Mouse (Mus musculus) kidney, postnatal 25 days (tissue): ENCODE measurements around the gene Mrpl36.

Experiments
- DNase-seq, 2 experiments: peaks; one replicate each; pipeline ENCODE4 v3.0.0; 2021; ENCODE audit warnings: mixed read lengths in 2 of 2

The Mrpl36 gene

GRCm38 (mm10) chr13:73347171-73347570 lies 18.9 kb downstream of the Mrpl36 start:
- DNase-seq: no peak

DNA sequence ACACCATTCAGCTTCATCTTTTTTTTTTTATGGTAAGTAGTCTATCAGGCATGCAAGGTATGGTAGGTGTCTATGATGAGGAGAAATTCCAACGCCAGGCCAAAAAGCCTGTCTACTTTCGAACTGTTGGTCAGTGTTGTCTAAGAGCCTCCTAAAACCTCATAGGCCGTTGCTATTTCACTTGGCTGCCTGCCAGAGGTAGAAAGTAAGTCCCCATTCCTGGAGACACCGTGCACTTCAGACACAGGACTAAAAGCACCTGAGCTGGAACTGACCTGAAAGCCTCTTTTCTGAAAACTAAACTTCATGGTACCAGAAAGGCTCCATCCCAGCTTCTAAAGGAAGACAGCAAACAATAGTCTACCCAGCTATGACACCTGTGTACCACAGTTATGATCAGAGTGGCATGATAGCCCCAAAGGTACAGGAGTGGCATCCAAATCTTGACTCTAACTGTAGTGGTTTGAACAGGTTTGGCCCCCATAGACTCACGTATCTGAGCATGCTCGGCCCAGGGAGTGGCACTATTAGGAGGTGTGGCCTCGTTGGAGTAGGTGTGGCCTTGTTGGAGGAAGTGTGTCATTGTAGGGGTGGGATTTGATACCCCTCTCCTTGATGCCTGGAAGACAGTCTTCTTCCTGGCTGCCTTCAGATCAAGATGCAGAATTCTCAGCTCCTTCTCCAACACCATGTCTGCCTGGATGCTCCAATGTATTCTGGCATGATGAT lies 19.8 kb downstream of the Mrpl36 start:
- peak in 1 of 2 experiments; percentile 16 for DNase-seq

- DNase-seq: no peak
Observed at GRCm38 (mm10) chr13:73350741-73351140, 22.4 kb downstream of the Mrpl36 start.

DNA sequence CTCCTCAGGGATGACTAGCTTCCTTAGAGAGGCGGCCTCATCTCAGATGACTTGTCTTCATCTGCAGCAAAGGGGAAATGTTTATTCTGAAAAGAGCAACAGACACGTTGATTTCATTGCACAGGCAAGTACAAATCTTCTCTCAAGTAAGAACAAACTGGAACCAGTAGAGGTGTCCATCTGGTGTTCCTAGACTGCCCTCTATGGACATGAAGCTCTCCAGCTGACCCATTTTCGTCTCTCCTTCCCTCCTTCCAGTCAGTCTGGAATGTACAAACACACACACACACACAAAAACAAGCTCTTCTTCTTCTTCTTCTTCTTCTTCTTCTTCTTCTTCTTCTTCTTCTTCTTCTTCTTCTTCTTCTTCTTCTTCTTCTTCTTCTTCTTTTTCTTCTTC lies 23.6 kb downstream of the Mrpl36 start:
- DNase-seq: peak in 1 of 2 experiments; percentile 13

DNA sequence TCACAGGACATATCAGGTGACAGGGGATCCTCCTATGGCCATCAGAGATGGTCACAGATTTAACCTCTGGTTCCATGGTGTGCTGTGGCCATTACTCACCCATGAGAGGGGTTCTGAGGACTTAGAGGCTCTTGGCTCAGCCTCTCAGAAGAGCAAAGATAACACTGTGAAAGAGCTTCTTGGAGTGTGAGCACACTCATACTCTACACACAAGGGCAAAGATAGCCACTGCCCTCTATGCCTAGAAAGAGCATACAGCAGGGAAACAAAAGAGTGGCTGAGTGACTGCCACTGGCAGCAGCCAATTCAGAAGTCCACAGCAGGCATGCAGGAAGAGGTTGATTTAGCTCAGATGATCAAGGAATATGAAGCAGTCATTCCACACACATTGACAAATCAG lies 24.2 kb downstream of the Mrpl36 start:
- DNase-seq: peak in 1 of 2 experiments; percentile 6

- DNase-seq: peak in 1 of 2 experiments; percentile 5
Observed at GRCm38 (mm10) chr13:73357106-73357505, 28.8 kb downstream of the Mrpl36 start.

DNA sequence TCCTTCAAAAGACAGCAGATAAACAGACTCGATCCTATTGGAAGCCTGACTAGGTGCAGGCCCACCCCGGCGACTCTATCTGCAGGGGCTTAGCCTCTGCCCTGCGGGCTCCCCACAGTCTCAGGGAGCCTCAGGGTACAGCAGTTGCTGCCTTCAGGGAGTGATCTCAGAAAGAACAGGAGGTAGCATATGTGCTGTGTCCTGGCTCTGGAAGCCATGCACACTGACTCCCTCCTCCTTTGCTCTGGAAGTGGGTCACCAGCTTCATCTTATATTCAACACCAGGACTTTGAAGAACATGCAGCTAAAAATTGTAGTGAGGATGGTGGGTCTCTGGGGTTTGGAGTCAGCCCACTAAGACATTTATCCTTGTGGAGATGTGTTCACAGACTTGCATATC lies 45.1 kb downstream of the Mrpl36 start:
- no peak for DNase-seq

- DNase-seq: no peak
Observed at GRCm38 (mm10) chr13:73374612-73375011, 46.3 kb downstream of the Mrpl36 start.

- no peak for DNase-seq
Observed at GRCm38 (mm10) chr13:73377637-73378036, 49.3 kb downstream of the Mrpl36 start.
